Mouse (Mus musculus) common myeloid progenitor, adult 5-6 weeks (primary cell): ENCODE measurements around the gene Prickle4. TPM values are rescaled to one million over a fixed set of nuclear protein-coding genes. Genes with fewer than 3 reads are reported as not detected.

Experiments used
- ATAC-seq: replicated peaks from 2 replicates; pipeline ENCODE4 v1.8.0; 2016; ENCODE audit warnings: low read depth, mild to moderate bottlenecking, moderate TSS enrichment, inconsistent platforms; ENCODE audit not compliant: poor library complexity, severe bottlenecking
- total RNA-seq: library from RNA; stranded (forward); fragments of 200-1000, 187-1606 nt; gene quantifications from 2 replicates; pipeline ENCODE4 v1.2.3, GENCODE M21; 2017

The Prickle4 gene
- 0.27 and 0.34 TPM in 2 replicates for total RNA-seq

DNA sequence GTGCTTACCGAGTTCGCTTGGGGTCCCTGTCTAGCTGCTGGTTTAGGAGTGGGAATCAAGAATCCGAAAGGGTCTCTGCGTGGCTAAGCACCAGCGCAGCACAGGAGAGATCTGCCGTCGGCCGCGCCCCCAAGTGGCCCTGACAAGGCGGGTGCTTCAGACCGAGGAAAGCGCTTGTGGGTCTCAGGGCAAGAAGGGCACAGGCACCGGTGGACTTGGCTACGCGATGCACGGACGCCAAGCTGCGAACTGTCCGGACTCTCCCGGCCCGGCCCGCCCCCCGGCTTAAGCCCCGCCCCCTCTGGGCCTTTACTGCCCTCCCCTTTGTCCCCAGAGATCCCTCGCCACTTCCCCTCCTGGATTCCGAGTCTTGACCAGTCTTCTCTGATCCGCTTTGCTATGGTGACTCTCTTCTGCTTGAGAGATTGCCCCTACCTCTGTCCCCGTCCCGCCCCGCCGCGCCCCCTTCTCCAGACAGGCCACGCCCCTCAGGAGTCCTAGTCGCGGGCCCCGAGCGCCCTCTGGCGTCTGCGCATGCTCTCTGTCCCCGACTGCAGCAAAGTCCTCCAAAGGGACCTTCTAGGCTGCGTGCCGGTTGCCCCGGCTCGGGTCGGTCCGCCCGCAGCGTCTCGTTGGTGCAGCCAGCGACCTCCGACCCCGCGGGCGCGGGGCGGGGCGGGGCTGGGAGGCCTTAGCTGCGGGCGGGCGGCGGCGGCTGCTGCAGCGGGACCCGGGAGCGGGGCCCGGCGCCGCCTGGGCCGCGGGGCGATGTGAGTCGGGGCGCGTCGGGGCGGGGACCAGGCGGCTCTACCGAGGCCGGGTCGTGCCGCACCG, at the start of gene Prickle4:
Prickle4 (minus strand) TSS at position 234 of the 834 bp plus-strand sequence.
- ATAC-seq: peak; percentile 91

DNA sequence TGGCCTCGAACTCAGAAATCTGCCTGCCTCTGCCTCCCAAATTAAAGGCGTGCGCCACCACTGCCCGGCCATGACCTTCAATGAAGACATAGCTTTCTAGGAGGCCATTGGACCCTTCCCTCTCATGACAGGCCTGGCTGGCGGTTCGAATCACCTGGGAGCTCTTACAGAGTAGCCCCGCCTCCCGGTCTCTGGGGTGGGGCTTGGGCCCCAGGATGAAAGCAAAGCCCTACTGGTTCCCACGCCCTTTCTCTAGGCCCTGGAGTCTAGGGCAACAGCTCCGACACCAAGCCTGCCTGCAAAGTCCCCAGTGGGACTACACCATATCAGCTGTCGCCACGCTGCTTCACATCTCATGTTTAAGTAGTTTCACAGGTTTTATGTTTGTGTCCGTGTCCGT, 49.5 kb upstream of the Prickle4 start:
- ATAC-seq: no peak

DNA sequence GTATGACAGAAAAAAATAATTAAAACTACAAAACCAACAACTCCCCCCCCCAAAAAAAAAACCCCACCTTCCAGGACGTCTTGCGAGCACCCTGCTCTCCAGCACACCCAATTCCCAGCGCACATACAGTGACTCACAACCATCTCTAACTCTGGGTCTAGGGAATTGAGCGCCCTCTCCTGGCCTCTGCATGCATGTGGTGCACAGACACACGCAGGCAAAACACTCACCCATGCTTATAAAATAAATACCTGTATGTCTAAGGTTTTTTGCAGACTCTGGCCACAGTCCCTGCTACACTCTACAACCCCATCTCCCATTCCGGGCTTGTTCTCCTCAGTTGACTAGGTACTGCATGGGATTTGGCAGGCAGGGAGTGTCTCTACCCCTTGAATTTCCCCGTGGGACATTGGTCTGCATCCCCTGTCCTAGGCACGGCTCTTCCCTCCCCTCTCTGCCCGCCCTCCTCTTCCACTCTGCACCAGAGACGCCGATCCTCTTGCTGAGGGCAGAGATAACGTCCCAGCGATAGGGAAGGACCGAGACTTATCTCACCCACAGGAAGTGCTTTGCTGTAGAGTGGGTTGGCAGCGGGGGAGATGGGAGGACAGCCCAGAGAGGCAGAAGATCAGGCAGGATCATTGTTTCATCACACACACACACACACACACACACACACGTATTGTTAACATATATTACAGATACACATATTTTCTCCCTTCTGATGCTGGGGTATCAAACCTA, 48.6 kb upstream of the Prickle4 start:
- peak; percentile 73 for ATAC-seq

GRCm38 (mm10) chr17:47740186-47740585, 45.6 kb upstream of the Prickle4 start:
- no peak for ATAC-seq

DNA sequence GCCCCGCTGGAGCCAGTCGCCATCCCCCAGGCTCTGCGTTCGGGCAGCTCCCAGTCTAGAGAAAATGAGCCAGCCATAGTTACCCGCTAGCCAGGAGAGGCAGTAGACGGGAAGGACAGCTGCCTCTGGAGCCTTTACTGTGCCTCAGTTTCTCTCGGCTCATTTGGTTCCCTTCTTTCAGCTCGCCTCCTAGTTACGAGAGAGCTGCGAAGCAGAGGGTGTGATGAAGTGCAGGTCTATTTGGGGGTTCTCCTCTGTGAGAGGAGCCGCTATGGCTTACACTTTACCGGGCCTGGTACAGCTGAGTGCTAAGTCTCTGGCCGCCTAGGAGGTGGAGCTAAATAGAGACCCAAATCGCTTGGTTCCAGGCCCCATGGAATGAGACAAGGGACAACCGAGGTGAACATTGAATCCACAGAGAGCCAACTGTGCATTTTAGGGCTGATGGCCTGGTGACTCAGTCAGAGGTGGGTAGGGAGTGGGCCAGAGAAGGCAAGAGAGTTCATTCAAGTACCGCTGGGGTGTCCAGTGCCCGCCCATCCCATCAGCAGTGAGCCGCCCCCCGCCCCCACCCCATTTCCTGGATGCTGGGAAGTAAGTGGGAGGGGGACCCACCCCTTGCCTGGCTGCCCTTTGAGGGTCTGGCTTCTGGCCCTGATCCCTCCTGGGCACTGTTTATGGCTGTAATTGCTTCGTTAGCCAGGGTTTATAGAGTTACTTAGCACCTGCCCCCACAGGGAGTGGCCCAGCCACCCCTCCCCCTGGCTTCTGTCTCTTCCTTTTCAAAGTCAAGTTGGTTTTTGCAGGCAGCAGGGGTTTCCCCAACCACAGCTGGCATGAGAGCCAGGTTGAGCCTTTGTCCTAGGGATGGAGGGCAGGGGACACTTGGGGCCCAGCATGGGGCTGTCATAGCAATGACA, 44.6 kb upstream of the Prickle4 start:
- 0 out of 2 replicates have a peak, but pooled peaks have one; percentile 7 for ATAC-seq

GRCm38 (mm10) chr17:47738066-47738878, 43.7 kb upstream of the Prickle4 start:
- ATAC-seq: peak; percentile 5; the same call in 1 of the 2 replicates

- ATAC-seq: peak; percentile 64
These were observed 42.9 kb upstream of the Prickle4 start for GRCm38 (mm10) chr17:47737271-47738065.

DNA sequence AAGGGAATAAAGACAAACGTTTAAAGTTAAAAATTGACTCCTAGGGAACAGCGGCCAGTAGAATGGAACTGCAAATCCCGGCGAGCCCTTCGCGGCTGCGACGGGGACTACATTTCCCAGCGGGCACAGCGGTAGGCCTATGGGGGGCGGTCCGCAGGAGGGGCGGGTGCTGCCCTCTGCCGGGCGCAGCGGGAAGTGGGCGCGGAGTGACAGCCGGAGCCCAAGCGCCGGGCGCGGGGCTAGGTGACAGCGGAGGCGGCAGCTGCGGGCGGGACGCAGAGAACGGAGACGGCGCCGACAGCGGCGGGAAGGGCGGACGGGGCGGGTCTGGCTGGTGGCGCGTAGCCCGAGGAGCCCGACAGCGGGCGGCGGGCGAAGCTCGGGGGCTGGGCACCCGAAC, 42.3 kb upstream of the Prickle4 start, which contains the start of gene Tfeb:
Tfeb (plus strand) TSS at position 175 of the 400 bp plus-strand sequence.
- peak; percentile 79 for ATAC-seq

- ATAC-seq: no peak
These were observed 41.1 kb upstream of the Prickle4 start for GRCm38 (mm10) chr17:47735553-47736100.

GRCm38 (mm10) chr17:47730633-47731575, 36.4 kb upstream of the Prickle4 start:
- no peak for ATAC-seq

DNA sequence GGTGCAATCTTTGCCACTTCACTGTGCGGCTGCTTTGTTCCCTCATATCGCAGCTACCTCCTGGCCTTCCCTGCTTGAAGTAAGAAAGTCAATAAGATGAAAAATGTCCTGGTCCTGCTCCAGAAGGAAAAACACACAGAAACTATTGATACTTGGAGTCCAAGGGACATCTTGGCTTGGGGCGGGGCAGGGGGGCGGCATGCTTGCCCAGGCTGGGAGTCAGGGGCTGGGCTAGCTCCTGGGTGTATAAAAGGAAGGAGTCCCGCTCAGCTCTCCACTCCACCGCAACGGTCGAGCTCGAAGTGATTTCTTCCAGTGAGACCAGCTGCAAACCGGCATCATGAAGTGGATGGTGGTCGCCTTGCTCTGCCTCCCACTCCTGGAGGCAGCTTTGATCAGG, 32.0 kb upstream of the Prickle4 start, which contains the start of gene Pgc:
Pgc (plus strand) TSS at position 277 of the 400 bp plus-strand sequence.
- ATAC-seq: no peak

GRCm38 (mm10) chr17:47721183-47721582, 26.6 kb upstream of the Prickle4 start:
- ATAC-seq: 0 out of 2 replicates have a peak, but pooled peaks have one; percentile 32

DNA sequence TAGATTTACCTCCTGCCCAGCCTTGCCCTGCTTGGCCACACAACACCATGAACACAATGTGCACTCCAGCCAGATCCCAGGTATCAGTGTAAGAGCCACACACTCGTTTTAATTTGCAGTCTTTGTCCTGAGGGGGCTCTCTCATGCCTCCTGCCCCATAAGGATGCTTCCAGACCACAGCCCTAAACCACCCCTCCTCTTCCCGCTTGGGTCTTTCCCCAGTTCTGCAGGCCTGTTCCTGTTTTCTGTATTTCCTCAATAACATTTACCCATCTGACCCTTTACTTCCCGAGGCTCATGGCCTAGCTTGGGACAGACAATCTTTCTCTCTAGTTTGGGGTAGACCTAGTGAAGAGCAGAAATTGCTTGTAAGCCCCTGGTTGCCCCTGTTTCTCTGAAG, 20.5 kb upstream of the Prickle4 start:
- ATAC-seq: peak; percentile 52

DNA sequence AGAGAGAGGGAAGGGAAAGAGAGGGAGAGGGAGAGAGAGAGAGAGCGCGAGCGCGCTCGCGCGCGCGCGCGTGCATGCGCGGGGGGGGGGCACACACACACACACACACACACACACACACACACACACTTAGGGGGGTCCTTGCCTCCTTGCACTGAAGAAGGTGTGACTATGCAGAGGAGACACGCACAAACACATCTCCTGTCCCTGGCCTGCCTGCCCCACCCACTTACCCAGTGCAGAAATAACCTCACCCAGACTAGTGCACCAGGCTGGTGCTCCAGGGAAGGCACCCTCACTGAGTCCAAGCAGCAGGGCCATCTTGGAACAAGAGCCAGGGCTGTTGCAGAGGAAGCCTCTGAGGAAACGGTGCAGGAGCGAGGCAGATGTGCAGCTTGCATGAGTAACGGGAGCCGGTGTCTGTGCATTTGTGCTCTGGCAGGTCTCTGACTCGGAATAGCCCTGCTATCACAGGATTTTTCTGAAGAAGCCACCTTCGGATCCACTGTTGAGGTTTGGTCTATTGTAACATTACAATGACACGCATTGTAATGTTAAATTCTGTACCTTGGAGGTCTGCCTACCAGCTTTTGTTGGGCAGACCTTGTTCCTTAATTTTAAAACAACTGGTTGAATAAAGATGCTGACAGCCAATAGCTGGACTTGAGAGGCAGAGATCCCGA, 18.5 kb upstream of the Prickle4 start:
- ATAC-seq: no peak

DNA sequence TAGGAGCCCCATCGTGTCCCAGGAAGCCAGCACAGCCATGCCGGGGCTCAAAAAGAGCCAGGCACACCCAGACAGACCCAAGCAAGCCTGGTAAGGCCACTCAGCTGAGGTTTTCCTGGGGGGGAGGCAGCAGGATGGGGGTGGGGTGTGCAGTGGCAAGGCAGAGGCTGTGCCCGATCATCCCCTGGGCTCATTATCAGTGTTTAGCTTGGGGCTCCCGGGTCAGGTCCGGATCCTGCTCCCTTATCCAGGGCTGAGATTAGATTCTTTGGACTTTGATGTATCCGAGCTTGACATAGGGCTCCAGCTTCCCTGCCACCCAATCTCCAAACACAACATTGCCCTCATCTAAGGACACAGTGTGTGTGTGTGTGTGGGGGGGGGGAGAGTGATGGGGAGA, 17.3 kb upstream of the Prickle4 start:
- no peak for ATAC-seq

GRCm38 (mm10) chr17:47710036-47710435, 15.5 kb upstream of the Prickle4 start:
- ATAC-seq: no peak
